Mouse (Mus musculus) NIH3T3 (cell line): ENCODE measurements around the gene Grn.

Experiments
- DNase-seq: peaks from one replicate; pipeline ENCODE4 v3.0.0-alpha.2; 2012; ENCODE audit warnings: low read depth

Grn gene

DNA sequence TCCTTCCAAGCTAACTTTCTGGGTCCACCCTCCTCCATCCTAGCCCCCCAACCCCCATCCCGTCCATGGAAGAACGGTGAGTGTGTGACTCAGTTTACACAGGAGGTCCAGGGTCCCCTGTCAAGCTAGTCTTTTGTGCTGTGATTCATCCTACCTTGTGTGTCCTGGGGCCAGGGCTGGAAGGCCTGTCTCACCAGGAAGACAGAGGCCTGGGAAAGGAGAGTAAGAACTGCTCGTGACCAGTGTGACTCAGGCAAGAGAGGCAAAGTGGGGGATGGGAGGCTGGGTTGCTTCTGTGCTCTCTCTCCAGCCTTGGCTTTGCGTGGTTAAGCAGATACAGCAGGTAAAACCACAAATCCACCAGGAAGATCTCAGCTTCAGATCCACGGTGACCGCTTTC, 5.4 kb upstream of the Grn start:
- DNase-seq: peak; percentile 91

DNA sequence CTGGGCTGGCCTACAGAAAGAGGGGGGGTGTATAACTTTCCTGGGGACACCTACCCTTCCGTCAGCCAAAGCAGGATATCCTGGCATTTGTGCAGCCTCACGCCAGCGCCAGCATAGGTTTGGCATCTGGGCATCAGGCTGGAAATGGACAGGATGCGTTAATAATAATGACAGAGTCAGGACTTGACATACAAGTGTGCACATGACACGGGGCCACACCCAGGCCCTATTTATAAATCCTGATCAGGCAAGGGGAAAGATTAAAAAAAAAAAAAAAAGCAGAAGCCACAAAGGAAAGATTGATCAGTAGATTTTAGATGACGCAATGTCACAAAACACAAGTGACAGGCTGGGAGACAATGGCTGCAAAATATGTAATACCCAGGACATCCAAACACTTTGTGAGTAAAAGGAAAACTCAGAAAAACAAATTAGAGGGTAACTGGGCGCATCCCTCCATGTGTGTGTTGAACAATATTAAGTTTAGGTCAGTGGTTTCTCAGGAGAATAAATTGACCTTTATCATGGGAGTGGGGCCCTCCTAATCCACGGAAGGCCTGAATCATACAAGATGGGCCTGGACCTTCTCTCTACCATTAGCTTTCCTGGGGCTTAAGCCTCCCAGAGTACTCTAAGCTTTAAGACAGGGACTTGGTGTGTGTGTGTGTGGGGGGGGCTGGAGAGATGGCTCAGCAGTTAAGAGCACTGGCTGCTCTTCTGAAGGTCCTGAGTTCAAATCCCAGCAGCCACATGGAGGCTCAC, 4.4 kb upstream of the Grn start:
- no peak for DNase-seq

DNA sequence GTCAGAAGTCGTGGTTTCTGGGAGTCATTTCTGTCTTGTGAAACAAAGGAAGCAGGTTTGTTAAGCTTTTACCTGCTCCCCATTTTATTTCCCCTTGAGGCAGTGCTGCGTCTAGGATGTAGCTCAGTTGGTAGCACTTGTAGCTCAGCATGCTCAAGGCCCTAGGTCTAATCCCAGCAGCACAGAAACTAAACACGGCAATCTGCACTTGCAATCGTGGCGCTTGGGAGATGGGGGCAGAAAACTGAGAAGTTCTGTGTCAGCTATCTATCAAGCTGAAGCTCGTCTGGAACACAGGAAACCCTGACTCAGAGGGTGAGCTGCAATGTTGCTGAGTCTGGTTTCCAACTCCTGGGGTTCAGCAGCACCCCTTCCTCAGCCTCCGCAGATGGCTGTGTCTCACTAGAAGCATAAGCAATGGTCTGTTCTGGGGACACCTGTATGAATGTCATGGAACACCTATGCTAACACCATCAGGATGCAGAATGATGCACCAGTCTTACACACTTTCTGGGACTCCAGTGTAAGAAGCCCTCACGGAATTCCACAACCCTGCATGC, 1.1 kb upstream of the Grn start:
- no peak for DNase-seq

DNA sequence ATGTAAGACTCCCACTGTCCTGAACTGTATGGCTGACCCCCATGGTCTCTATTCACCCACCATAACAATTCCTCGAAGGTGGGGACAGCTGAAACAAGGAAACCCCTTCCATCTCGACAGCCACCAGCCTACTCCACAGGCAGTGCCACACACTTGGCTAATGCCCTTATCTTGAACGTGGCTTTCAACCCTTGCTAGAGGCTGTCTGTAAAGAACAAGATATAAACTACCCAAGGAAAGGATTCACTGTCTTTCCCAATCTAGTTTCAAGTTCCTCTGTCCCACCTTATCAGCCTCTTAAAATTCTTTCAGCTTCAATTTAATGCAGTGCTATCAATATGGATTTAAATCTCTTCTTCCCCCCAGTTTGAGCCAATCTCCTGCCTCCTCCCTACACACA, 564 bp upstream of the Grn start:
- DNase-seq: no peak

DNA sequence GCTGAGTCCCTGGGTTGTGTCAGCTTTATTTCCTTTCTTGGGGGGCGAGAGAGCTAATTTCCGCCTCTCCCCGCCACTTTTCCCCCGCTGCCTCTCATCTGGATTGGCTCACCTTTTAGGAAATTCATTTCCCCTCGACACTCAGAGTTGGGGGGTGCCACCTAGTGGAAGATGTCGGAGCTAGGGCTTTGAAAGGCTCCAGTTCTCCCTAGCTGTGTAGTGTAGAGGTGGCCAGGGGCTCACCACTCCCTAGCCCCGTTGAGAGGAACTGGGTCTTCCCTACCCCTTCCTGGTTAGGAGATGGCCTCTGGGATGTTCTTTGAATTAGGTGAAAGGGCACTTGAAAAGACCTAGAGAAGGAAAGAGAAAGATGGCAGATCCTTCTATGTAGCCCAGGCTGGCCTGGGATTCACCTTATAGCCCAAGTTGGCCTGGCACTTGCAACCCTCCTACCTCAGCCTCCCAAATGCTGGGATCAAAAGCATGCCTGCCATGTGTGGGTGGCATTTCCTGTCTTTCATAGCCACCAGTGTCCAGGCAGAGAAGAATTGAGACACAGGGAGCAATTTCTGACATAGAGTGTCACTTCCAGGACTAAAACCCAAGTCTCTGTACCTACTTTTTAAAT, 1.0 kb downstream of the Grn start:
- peak; percentile 90 for DNase-seq

DNA sequence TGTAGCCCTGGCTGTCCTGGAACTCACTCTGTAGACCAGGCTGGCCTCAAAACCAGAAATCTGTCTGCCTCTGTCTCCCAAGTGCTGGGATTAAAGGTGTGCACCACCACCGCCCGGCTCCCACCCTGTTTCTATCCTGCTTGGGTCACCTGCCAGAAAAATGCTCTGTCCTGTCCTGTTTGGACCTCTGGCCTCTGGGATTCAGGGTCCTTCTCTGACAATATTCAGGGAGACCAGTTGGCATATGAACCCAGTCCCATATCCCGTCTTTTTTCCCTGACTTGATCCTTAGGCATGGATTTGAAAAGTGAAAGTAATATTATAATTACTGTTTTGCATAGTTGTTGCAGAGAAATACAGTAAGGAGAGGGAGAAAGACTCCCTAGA, 1.6 kb downstream of the Grn start:
- DNase-seq: no peak

DNA sequence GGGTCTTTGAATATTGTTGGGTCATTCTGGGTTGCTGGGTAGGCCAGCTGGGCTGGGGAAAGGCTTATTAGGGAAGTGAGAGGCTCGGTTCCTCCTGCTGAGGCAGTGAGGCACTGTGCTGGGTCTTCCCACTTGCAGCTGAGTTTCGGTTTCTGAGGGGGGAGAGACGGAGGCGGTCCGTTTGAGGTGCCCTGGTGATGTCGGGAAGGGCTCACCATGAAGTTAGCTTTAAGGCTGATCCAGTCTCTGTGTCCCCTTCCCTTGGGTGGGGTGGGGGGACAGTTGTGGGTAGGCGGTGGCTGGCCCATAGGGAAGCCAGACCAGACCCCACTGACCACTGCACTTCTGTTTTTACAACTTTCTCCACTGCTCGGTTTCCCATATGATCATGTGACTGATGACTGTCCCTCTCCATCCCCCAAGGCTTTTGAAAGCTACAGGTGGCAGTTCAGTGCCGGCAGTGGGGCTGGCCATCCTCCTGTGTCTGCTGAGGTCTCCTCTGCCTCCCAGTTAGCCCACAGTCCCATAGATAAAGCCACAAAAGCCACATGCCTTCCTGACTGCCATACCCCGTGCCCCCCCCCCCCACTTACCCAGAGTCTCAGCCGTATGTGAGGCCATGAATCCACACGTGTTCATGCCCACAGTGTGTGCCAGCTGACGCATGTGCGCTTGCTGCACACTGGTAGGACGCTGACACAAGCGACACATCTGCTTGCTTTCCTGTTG, 2.2 kb downstream of the Grn start:
- DNase-seq: no peak

DNA sequence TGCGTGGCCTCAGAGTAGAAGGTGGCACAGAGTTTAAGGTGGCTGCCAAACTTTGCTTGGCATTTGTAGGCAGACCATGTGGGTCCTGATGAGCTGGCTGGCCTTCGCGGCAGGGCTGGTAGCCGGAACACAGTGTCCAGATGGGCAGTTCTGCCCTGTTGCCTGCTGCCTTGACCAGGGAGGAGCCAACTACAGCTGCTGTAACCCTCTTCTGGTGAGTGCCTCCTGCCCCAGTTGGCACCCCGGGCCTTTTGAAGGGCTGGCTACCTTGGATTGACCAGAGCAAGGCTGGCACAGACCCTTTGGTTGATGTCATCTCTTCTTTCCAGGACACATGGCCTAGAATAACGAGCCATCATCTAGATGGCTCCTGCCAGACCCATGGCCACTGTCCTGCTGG, 2.8 kb downstream of the Grn start:
- no peak for DNase-seq

DNA sequence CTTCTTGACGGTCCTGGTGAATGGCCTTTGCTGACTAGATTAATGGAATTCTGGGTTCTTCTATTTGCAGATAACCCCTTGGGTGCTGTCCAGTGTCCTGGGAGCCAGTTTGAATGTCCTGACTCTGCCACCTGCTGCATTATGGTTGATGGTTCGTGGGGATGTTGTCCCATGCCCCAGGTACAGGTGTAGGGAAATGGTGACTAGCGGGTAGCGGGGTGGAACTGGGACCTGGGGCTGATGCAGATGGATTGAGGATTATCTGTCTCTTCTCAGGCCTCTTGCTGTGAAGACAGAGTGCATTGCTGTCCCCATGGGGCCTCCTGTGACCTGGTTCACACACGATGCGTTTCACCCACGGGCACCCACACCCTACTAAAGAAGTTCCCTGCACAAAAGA, 3.8 kb downstream of the Grn start:
- no peak for DNase-seq

DNA sequence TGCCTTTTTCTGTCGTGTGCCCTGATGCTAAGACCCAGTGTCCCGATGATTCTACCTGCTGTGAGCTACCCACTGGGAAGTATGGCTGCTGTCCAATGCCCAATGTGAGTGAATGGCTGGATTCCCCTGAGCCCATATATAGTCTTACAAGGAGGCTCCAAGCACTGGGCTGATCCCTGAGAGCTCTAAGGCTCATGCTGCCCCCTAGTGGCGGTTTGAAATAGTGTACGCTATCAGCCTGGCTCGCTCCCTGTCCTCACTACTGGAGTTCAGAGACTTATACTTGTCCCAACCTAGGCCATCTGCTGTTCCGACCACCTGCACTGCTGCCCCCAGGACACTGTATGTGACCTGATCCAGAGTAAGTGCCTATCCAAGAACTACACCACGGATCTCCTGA, 4.3 kb downstream of the Grn start:
- DNase-seq: peak; percentile 96

DNA sequence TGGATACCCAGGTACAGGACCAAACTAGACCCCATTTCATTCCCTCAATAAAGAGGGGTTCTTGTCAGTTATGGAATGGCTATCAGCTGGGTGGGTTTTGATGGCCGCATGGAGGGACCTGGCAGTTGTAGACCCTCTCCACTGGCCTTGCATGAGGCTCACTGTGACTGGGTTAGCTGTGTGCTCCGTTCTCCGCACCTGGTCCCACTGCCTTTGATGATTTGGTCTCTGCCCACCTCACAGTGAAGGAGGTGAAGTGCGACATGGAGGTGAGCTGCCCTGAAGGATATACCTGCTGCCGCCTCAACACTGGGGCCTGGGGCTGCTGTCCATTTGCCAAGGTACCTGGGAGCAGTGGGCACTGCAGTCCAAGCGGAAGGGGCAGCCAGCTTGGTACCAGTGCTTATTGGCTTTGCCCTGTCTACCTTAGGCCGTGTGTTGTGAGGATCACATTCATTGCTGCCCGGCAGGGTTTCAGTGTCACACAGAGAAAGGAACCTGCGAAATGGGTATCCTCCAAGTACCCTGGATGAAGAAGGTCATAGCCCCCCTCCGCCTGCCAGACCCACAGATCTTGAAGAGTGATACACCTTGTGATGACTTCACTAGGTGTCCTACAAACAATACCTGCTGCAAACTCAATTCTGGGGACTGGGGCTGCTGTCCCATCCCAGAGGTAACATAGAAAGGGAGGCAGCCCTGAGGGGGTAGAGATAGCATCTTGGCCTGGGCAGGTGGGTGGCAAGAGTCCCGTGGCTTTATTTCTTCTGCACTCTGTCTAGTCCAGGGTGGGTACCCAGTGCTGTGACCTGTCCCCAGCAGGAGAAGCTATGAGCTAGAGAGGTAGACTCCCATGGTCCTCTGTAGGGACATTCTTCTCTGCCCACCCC, 4.9 kb downstream of the Grn start:
- DNase-seq: no peak

DNA sequence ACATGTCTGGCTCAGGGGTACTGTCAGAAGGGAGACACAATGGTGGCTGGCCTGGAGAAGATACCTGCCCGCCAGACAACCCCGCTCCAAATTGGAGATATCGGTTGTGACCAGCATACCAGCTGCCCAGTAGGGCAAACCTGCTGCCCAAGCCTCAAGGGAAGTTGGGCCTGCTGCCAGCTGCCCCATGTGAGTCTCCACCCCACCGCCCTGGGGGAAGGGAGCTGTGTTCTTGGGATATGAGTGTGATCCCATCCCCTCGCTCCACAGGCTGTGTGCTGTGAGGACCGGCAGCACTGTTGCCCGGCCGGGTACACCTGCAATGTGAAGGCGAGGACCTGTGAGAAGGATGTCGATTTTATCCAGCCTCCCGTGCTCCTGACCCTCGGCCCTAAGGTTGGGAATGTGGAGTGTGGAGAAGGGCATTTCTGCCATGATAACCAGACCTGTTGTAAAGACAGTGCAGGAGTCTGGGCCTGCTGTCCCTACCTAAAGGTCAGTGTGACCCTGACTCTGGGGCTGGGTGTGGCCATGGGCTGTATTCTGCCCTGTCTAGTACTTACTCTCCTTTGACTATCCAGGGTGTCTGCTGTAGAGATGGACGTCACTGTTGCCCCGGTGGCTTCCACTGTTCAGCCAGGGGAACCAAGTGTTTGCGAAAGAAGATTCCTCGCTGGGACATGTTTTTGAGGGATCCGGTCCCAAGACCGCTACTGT, 5.8 kb downstream of the Grn start:
- DNase-seq: peak; percentile 49

DNA sequence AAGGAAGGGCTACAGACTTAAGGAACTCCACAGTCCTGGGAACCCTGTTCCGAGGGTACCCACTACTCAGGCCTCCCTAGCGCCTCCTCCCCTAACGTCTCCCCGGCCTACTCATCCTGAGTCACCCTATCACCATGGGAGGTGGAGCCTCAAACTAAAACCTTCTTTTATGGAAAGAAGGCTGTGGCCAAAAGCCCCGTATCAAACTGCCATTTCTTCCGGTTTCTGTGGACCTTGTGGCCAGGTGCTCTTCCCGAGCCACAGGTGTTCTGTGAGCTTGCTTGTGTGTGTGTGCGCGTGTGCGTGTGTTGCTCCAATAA, 6.3 kb downstream of the Grn start:
- peak; percentile 68 for DNase-seq

DNA sequence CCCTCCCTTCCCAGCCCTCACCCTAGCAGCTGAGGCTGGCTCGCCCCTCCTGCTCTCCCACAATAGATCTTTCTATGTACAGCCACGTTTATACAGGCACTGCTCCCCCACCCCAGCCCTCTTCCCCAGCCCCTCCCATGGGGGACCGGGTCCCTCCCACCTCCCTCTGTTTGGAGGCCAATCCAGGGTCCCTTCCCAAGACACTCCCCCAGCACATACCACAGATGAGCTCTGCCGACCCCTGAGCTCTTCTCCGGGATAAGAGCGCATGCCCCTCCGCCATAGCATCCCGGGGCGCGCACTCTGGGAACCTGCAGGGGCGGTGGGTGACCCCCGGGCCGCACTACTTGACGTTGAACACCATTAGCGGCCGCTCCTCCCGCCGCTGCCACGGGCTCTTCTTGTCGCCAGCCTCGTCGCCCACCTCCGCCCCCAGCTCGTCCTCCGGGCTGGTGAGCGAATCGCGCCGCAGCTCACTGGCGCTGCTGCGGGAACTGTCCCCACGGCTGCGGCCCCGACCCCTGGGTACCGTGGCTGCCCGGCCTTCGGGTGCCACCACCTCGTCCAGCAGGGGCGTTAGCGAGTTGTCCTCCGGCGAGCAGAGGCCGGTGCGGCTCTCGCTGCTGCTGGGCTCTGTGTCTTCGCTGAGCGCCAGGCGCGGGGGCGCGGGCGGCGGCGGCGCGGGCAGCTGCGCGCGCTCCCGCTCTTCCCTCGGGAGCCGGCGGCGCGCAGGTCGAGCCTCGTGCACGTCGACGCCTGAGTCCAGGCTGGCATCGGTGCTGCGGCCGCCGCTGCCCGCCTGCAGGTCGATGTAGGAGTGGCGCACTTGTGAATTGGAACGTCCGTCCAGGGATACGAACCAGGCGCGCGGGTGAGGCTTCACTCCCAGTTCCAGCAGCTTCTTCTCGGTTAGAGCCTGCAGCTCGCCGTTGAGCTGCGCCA, 7.3 kb downstream of the Grn start:
- no peak for DNase-seq

DNA sequence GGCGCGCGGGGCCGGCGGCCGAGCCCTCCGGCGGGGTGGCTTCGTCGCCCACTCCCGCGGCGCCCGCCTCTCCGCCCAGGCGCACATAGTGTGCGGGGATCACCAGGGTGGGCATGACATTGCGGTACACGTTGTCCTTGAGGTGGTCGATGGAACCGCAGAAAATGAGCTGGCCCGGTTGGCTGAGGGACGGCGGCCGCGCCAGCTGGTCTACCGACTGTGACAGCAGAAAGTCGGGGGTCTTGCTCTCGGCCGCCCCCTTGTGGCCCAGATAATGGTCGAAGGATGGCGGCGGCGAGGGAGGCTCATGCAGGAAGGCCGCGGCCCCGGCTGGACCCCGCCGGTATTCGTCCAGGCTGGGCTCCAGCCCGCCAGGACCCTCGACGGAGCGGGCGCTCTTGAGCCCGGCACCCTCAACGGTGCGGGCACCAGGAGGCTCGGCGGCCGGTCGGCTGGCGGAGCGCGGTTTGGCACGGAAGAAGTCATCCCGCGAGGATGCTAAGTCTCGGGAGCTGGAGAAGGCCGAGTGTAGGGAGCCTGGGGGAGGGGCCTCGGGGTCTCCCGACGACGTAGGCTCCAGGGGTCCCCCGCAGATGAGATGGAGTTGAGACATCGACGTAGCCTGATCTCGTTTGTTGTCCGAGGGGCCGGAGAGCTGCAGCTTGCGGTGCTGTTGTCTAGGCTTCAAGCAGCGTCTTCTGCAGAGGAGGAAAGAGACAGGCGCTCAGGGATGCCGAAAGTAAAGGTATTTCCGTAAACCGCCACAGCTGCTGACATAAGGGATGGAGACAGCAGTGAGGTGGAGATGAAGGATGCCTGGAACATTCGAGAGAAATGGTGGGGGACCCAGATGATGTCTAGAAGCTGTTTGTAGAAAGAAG, 8.3 kb downstream of the Grn start:
- no peak for DNase-seq

DNA sequence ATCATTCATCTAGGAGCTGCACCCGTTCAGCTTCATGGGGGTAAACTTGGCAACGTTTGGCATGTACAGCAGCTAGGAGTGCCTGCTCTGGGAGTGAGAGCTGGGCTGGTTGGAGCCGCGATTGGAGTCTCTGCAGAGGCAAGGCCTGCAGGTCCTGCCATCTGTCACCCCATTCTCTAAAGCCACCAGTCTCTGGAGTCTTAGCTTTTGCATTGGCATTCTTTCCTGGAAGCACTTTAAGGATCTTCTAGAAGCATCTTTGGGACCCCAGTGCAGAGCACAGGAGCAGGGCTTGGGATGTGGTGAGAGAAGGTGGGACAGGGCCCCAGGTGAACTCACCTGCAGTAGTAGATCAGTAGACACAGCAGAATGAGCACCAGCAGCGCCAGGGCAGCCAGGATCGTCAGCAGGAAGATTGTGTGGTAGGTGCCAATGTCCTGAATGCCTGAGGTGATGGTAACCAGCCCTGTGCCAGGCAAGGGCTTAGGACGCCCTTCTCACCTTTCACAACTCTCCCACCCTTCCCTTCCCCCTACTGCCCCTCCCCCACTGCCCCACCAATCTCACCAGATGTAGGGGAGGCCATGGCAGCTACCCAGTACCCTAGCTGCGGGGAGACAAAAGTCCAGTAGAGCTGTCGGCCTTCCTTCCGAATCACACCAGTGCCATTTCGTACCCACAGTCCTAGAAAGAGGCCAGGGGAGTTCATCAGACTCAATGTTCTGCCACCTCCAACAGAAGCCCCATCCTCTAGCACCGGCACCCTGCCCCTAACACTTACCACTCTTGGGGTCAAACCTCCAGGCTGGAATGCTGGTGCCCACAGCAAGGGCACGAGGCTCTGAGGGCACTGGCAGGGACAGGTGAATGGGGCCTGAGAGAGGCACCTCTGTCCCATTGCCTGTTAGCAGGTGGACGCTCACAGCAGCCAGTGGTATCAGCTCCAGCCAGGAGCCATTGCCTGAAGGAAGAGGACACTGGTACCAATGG, 9.3 kb downstream of the Grn start:
- no peak for DNase-seq

DNA sequence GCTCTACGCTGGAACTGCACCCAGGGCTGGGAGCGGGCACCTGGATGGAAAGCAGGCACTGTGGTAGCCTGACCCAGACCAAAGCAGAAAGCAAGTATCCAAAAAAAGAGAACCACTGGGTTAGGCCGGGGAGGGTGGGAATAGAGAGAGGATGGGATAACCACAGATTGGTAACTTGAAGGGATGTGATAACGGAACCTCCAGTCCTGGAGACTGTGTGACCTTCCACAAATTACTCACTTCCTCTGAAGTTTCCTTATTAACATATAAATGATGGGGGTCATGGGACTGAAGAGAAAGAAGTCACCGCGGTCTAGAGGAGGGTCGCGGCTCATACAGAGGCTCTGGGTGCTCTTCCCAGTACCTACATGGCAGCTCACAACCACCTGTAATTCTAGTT, 10.1 kb downstream of the Grn start:
- DNase-seq: no peak

DNA sequence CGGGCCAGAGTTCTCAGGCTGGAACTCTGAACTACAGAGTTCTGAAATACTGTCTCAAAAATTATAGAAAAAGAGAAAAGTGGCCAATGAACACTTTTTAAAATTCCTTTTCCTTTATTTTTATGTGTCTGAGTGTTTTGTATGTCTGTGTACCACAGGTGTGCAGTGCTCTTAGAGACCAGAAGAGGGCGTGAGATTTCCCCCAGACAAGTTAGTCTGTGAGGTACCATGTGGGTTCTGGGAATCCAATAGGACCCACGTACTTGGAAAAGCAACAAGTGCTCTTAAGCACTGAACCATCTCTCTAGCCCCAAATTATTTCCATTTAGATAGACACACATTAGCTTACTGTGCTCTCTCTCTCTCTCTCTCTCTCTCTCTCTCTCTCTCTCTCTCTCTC, 11.3 kb downstream of the Grn start:
- no peak for DNase-seq
